Mouse (Mus musculus): ENCODE results near the gene Hsd17b10. TPM values are rescaled to one million over a fixed set of nuclear protein-coding genes. Genes with fewer than 3 reads are reported as not detected.

The Hsd17b10 gene
- polyA plus RNA-seq (2016; fragmentation: Nextera tagmentation; extraction: Ambion mirVana) = 225 and 243 TPM in 2 replicates

- DNase-seq (ENCODE audit: low spot score) = peak; percentile 89
- Histone ChIP-seq H3K27me3 (replicated peaks; ENCODE audit: low read depth, poor library complexity, severe bottlenecking) (peaks cover 100% of the 10 kb centered on the region), H3K4me1 (no peaks in the 10 kb centered on the region), H3K36me3 (replicated peaks) (peaks cover 35% of the 10 kb centered on the region), H3K4me3 (peak within 1 kb of the TSS; percentile 63), H3K27ac (replicated peaks) (peak within 1 kb of the TSS; percentile 78), H3K9me3 (no peaks in the 10 kb centered on the region)
- WGBS = 13% methylated on average over 41 of the region's 41 CpGs
Measured at GRCm38 (mm10) chrX:152001737-152002710, at the start of gene Hsd17b10. Gene Hsd17b10 (plus strand): TSS chrX:152001845.

GRCm38 (mm10) chrX:151999006-151999710, 2.5 kb upstream of the Hsd17b10 start:
- peaks cover 100% of the 10 kb centered on the region for H3K27me3 ChIP-seq (replicated peaks; ENCODE audit: low read depth, poor library complexity, severe bottlenecking)

GRCm38 (mm10) chrX:152001182-152001684, 412 bp upstream of the Hsd17b10 start:
- peak overlapping the region; percentile 63 for H3K4me3 ChIP-seq
- no peak for DNase-seq (ENCODE audit: low spot score)
- peak overlapping the region; percentile 78 for H3K27ac ChIP-seq (replicated peaks)
- H3K36me3 ChIP-seq (replicated peaks) = peaks cover 31% of the 10 kb centered on the region
- 41% methylated on average over 9 of the region's 9 CpGs for WGBS
- H3K4me1 ChIP-seq = no peaks in the 10 kb centered on the region
- no peaks in the 10 kb centered on the region for H3K9me3 ChIP-seq
- H3K27me3 ChIP-seq (replicated peaks; ENCODE audit: low read depth, poor library complexity, severe bottlenecking) = peaks cover 100% of the 10 kb centered on the region

More at GRCm38 (mm10) chrX:151999006-151999710, 2.5 kb upstream of the Hsd17b10 start:
- no peak overlapping the region for H3K4me3 ChIP-seq
- H3K36me3 ChIP-seq (replicated peaks) = peaks cover 10% of the 10 kb centered on the region
- H3K27ac ChIP-seq (replicated peaks) = no peak overlapping the region
- 70% methylated on average over 4 of the region's 4 CpGs for WGBS
- no peaks in the 10 kb centered on the region for H3K9me3 ChIP-seq
- DNase-seq (ENCODE audit: low spot score) = no peak
- no peaks in the 10 kb centered on the region for H3K4me1 ChIP-seq

DNA sequence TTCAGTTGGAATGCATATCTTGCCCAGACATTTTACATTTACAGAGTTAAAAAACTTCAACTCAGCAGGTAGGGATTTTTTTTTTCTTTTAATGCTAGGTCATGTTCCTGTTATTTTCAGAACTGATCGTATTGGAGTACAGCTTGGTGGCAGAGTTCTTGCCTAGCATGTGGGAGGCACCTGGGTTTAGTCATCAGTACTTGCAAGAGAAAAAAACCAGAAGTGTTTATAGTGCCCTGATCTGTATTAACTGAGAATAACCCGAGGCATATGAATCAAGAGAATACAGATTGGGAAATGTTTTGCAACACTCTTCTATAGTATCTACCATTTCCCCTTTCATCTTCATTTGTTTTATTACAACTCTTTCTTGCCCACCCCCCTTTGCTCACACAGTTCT, 1.2 kb downstream of the Hsd17b10 start:
- no peak for DNase-seq (ENCODE audit: low spot score)
- peaks cover 43% of the 10 kb centered on the region for H3K36me3 ChIP-seq (replicated peaks)
- 81% methylated on average over 2 of the region's 2 CpGs for WGBS
- H3K27ac ChIP-seq (replicated peaks) = no peak overlapping the region
- peak overlapping the region; percentile 63 for H3K4me3 ChIP-seq
- H3K9me3 ChIP-seq = no peaks in the 10 kb centered on the region
- no peaks in the 10 kb centered on the region for H3K4me1 ChIP-seq
- peaks cover 100% of the 10 kb centered on the region for H3K27me3 ChIP-seq (replicated peaks; ENCODE audit: low read depth, poor library complexity, severe bottlenecking)

- Histone ChIP-seq H3K27ac (replicated peaks) (no peak overlapping the region), H3K9me3 (no peaks in the 10 kb centered on the region), H3K4me3 (no peak overlapping the region), H3K36me3 (replicated peaks) (peaks cover 47% of the 10 kb centered on the region), H3K27me3 (replicated peaks; ENCODE audit: low read depth, poor library complexity, severe bottlenecking) (peaks cover 98% of the 10 kb centered on the region), H3K4me1 (no peaks in the 10 kb centered on the region)
- DNase-seq (ENCODE audit: low spot score) = no peak
- 81% methylated on average over 1 of the region's 1 CpGs for WGBS
Measured at GRCm38 (mm10) chrX:152007863-152008262, 6.2 kb downstream of the Hsd17b10 start.

DNA sequence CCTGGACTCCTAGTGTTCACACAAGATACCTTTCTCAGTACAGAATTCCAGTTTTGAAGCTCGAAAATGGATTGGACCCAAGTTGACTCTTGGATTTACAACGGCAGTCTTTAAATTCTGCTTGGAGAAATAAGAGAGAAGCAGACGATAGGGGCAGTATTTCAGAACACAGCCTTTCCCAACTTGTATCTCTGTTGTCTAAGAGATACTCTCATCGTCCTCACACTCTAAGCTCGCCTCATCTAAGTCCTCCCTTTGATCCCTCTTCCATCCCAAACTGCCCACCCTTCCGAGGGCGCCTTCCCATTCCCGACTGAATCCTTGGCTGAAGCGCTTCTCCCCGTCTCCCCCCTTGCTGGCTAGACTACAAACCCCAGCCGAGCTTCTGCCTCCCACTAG, 14.1 kb downstream of the Hsd17b10 start:
- WGBS = 16% methylated on average over 11 of the region's 11 CpGs
- H3K4me3 ChIP-seq = peak overlapping the region; percentile 68
- peaks cover 12% of the 10 kb centered on the region for H3K36me3 ChIP-seq (replicated peaks)
- H3K4me1 ChIP-seq = peaks cover 7% of the 10 kb centered on the region; the same call in 1 of the 2 replicates
- no peaks in the 10 kb centered on the region for H3K9me3 ChIP-seq
- peak overlapping the region; percentile 89 for H3K27ac ChIP-seq (replicated peaks)
- H3K27me3 ChIP-seq (replicated peaks; ENCODE audit: low read depth, poor library complexity, severe bottlenecking) = peaks cover 95% of the 10 kb centered on the region
- DNase-seq (ENCODE audit: low spot score) = no peak

GRCm38 (mm10) chrX:152016151-152017145, 14.8 kb downstream of the Hsd17b10 start, which contains the start of the genes Ribc1 and Smc1a:
Gene Ribc1 (minus strand): TSS chrX:152016295.
Gene Smc1a (plus strand): TSS chrX:152016428.
- 13% methylated on average over 64 of the region's 64 CpGs for WGBS

GRCm38 (mm10) chrX:152017186-152017585, 15.5 kb downstream of the Hsd17b10 start:
- Histone ChIP-seq H3K27ac (replicated peaks) (peak overlapping the region; percentile 89), H3K36me3 (replicated peaks) (peaks cover 12% of the 10 kb centered on the region), H3K4me3 (peak overlapping the region; percentile 68), H3K9me3 (no peaks in the 10 kb centered on the region), H3K4me1 (peaks cover 7% of the 10 kb centered on the region; the same call in 1 of the 2 replicates), H3K27me3 (replicated peaks; ENCODE audit: low read depth, poor library complexity, severe bottlenecking) (peaks cover 90% of the 10 kb centered on the region)
- WGBS = 24% methylated on average over 14 of the region's 14 CpGs
- DNase-seq (ENCODE audit: low spot score) = no peak

More at GRCm38 (mm10) chrX:152016151-152017145, 14.8 kb downstream of the Hsd17b10 start, which contains the start of the genes Ribc1 and Smc1a:
- H3K36me3 ChIP-seq (replicated peaks) = peaks cover 12% of the 10 kb centered on the region
- H3K4me1 ChIP-seq = peaks cover 7% of the 10 kb centered on the region; the same call in 1 of the 2 replicates
- peaks cover 95% of the 10 kb centered on the region for H3K27me3 ChIP-seq (replicated peaks; ENCODE audit: low read depth, poor library complexity, severe bottlenecking)
- peak; percentile 91 for DNase-seq (ENCODE audit: low spot score)
- H3K27ac ChIP-seq (replicated peaks) = peak within 1 kb of the TSS; percentile 89
- no peaks in the 10 kb centered on the region for H3K9me3 ChIP-seq
- peak within 1 kb of the TSS; percentile 68 for H3K4me3 ChIP-seq

GRCm38 (mm10) chrX:152019294-152019693, 17.6 kb downstream of the Hsd17b10 start:
- no peak for DNase-seq (ENCODE audit: low spot score)
- Histone ChIP-seq H3K4me1 (peaks cover 7% of the 10 kb centered on the region; the same call in 1 of the 2 replicates), H3K27me3 (replicated peaks; ENCODE audit: low read depth, poor library complexity, severe bottlenecking) (peaks cover 90% of the 10 kb centered on the region), H3K9me3 (no peaks in the 10 kb centered on the region), H3K4me3 (no peak overlapping the region), H3K27ac (replicated peaks) (no peak overlapping the region), H3K36me3 (replicated peaks) (peaks cover 18% of the 10 kb centered on the region)
- 85% methylated on average over 2 of the region's 2 CpGs for WGBS

DNA sequence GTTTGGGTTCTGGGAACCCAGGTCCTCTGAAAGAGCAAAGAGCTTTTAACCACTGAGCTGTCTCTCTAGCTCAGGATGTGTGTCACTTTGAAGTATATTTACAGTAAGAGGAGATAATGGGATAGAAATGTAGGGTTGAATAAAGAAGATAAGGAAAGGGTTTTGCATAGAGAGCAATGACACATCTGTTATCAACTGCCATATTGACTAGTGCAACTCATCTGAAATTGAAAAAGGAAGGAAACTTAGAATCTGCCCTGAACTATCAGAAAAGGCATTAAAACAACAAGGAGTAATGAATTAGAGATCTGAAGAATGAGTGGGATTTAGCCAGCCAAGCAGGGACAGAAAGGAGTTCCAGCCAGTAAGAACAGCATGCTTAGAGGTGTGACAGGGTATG, 38.2 kb downstream of the Hsd17b10 start:
- Histone ChIP-seq H3K9me3 (no peaks in the 10 kb centered on the region), H3K4me1 (no peaks in the 10 kb centered on the region), H3K36me3 (replicated peaks) (peaks cover 76% of the 10 kb centered on the region), H3K4me3 (no peak overlapping the region), H3K27ac (replicated peaks) (no peak overlapping the region), H3K27me3 (replicated peaks; ENCODE audit: low read depth, poor library complexity, severe bottlenecking) (peaks cover 78% of the 10 kb centered on the region)
- no peak for DNase-seq (ENCODE audit: low spot score)

- Histone ChIP-seq H3K27me3 (replicated peaks; ENCODE audit: low read depth, poor library complexity, severe bottlenecking) (peaks cover 85% of the 10 kb centered on the region), H3K36me3 (replicated peaks) (peaks cover 73% of the 10 kb centered on the region)
Measured at GRCm38 (mm10) chrX:152047230-152047629, 45.6 kb downstream of the Hsd17b10 start.

More at GRCm38 (mm10) chrX:152047230-152047629, 45.6 kb downstream of the Hsd17b10 start:
- DNase-seq (ENCODE audit: low spot score) = no peak
- H3K4me1 ChIP-seq = no peaks in the 10 kb centered on the region
- H3K4me3 ChIP-seq = no peak overlapping the region
- no peak overlapping the region for H3K27ac ChIP-seq (replicated peaks)
- H3K9me3 ChIP-seq = no peaks in the 10 kb centered on the region

Data from embryonic facial prominence, embryonic 10.5 days (tissue).